Mouse (Mus musculus) erythroblast, embryonic 14.5 days (primary cell): Measurements from ENCODE around the gene Ifitm1.
"Not testable (repeated sequence)": the region's sequence is repeated elsewhere in the genome, so short reads cannot be mapped to it uniquely, and the experiment has no call there.

Source experiments
- GATA1 ChIP-seq: IDR thresholded peaks from 2 replicates; pipeline ENCODE4 v1.6.1; 2012; ENCODE audit warnings: low read length, inconsistent platforms, mixed read lengths
- TAL1 ChIP-seq: IDR thresholded peaks from 3 replicates; pipeline ENCODE4 v1.6.1; 2012; ENCODE audit warnings: low read length, inconsistent platforms, mixed read lengths

- TF ChIP-seq GATA1, TAL1: not testable (repeated sequence)
Observed at GRCm38 (mm10) chr7:141017824-141018223, 50.8 kb downstream of the Ifitm1 start, which contains the start of gene Ifitm6.
